Mouse (Mus musculus): Measurements from ENCODE around the gene Zfp827. TPM values are rescaled to one million over a fixed set of nuclear protein-coding genes. Genes with fewer than 3 reads are reported as not detected.
A peak's percentile ranks its signal among the peaks of the same experiment; 100 is the strongest.

Gene Zfp827
- polyA plus RNA-seq, 1 experiment from 2014 or later, result 10.6 TPM

- ATAC-seq (replicated peaks; ENCODE audit: low FRiP score, low TSS enrichment, low read depth) (no peak), DNase-seq (ENCODE audit: low spot score) (no peak)
- Histone ChIP-seq H3K9me3 (ENCODE audit: control insufficient read depth, low read length) (no peaks in the 10 kb centered on the region), H3K27ac (ENCODE audit: low read depth) (no peak overlapping the region; the same call in 1 of the 2 replicates), H3K27me3 (replicated peaks; ENCODE audit: control insufficient read depth, insufficient read depth, low read length) (no peaks in the 10 kb centered on the region), H3K9ac (ENCODE audit: low read length) (no peak overlapping the region), H3K4me3 (ENCODE audit: low read depth, low read length) (no peak overlapping the region), H3K4me2 (ENCODE audit: low read length) (no peak overlapping the region), H3K36me3 (ENCODE audit: control insufficient read depth, insufficient read depth, low read length) (peaks cover 44% of the 10 kb centered on the region), H3K4me1 (replicated peaks; ENCODE audit: control insufficient read depth, insufficient read depth, low read length) (peaks cover 5% of the 10 kb centered on the region)
- WGBS, result 81% methylated on average over 3 of the region's 3 CpGs
These were observed 56.2 kb downstream of the Zfp827 start for GRCm38 (mm10) chr8:79084359-79084820.

GRCm38 (mm10) chr8:79094422-79094821 lies 66.2 kb downstream of the Zfp827 start:
- peaks cover 33% of the 10 kb centered on the region for H3K36me3 ChIP-seq (ENCODE audit: control insufficient read depth, insufficient read depth, low read length)
- WGBS, result 95% methylated on average over 4 of the region's 4 CpGs
- H3K27ac ChIP-seq (ENCODE audit: low read depth), result no peak overlapping the region
- no peak for DNase-seq (ENCODE audit: low spot score)
- no peaks in the 10 kb centered on the region for H3K4me1 ChIP-seq (replicated peaks; ENCODE audit: control insufficient read depth, insufficient read depth, low read length)
- no peak overlapping the region for H3K4me3 ChIP-seq (ENCODE audit: low read depth, low read length)
- no peak overlapping the region for H3K4me2 ChIP-seq (ENCODE audit: low read length)
- H3K9me3 ChIP-seq (ENCODE audit: control insufficient read depth, low read length), result no peaks in the 10 kb centered on the region
- H3K27me3 ChIP-seq (replicated peaks; ENCODE audit: control insufficient read depth, insufficient read depth, low read length), result no peaks in the 10 kb centered on the region
- no peak overlapping the region for H3K9ac ChIP-seq (ENCODE audit: low read length)
- no peak for ATAC-seq (replicated peaks; ENCODE audit: low FRiP score, low TSS enrichment, low read depth)

- Histone ChIP-seq H3K9me3 (ENCODE audit: control insufficient read depth, low read length) (no peaks in the 10 kb centered on the region), H3K4me3 (ENCODE audit: low read depth, low read length) (no peak overlapping the region), H3K4me2 (ENCODE audit: low read length) (no peak overlapping the region), H3K27me3 (replicated peaks; ENCODE audit: control insufficient read depth, insufficient read depth, low read length) (no peaks in the 10 kb centered on the region), H3K4me1 (replicated peaks; ENCODE audit: control insufficient read depth, insufficient read depth, low read length) (no peaks in the 10 kb centered on the region), H3K36me3 (ENCODE audit: control insufficient read depth, insufficient read depth, low read length) (peaks cover 26% of the 10 kb centered on the region), H3K9ac (ENCODE audit: low read length) (no peak overlapping the region), H3K27ac (ENCODE audit: low read depth) (no peak overlapping the region)
- WGBS, result 93% methylated on average over 7 of the region's 7 CpGs
- DNase-seq (ENCODE audit: low spot score), result no peak
- ATAC-seq (replicated peaks; ENCODE audit: low FRiP score, low TSS enrichment, low read depth), result no peak
These were observed 66.9 kb downstream of the Zfp827 start for GRCm38 (mm10) chr8:79095162-79095561.

- no peak for ATAC-seq (replicated peaks; ENCODE audit: low FRiP score, low TSS enrichment, low read depth)
- Histone ChIP-seq H3K4me2 (ENCODE audit: low read length) (no peak overlapping the region), H3K36me3 (ENCODE audit: control insufficient read depth, insufficient read depth, low read length) (peaks cover 25% of the 10 kb centered on the region), H3K27me3 (replicated peaks; ENCODE audit: control insufficient read depth, insufficient read depth, low read length) (no peaks in the 10 kb centered on the region), H3K27ac (ENCODE audit: low read depth) (no peak overlapping the region), H3K9me3 (ENCODE audit: control insufficient read depth, low read length) (no peaks in the 10 kb centered on the region), H3K4me3 (ENCODE audit: low read depth, low read length) (no peak overlapping the region), H3K9ac (ENCODE audit: low read length) (no peak overlapping the region), H3K4me1 (replicated peaks; ENCODE audit: control insufficient read depth, insufficient read depth, low read length) (no peaks in the 10 kb centered on the region)
- DNase-seq (ENCODE audit: low spot score), result no peak
- 74% methylated on average over 11 of the region's 11 CpGs for WGBS
These were observed 68.7 kb downstream of the Zfp827 start for GRCm38 (mm10) chr8:79096970-79097369.

- H3K4me2 ChIP-seq (ENCODE audit: low read length), result no peak overlapping the region
- H3K9ac ChIP-seq (ENCODE audit: low read length), result no peak overlapping the region
- H3K4me1 ChIP-seq (replicated peaks; ENCODE audit: control insufficient read depth, insufficient read depth, low read length), result peaks cover 29% of the 10 kb centered on the region
- DNase-seq (ENCODE audit: low spot score), result no peak
- no peaks in the 10 kb centered on the region for H3K27me3 ChIP-seq (replicated peaks; ENCODE audit: control insufficient read depth, insufficient read depth, low read length)
- 66% methylated on average over 4 of the region's 4 CpGs for WGBS
- no peak overlapping the region for H3K27ac ChIP-seq (ENCODE audit: low read depth)
- no peak for ATAC-seq (replicated peaks; ENCODE audit: low FRiP score, low TSS enrichment, low read depth)
- H3K9me3 ChIP-seq (ENCODE audit: control insufficient read depth, low read length), result no peaks in the 10 kb centered on the region
- H3K36me3 ChIP-seq (ENCODE audit: control insufficient read depth, insufficient read depth, low read length), result peaks cover 4% of the 10 kb centered on the region; the same call in 1 of the 2 replicates
- no peak overlapping the region for H3K4me3 ChIP-seq (ENCODE audit: low read depth, low read length)
These were observed 74.5 kb downstream of the Zfp827 start for GRCm38 (mm10) chr8:79102707-79103106.

GRCm38 (mm10) chr8:79103185-79103878 lies 75.1 kb downstream of the Zfp827 start:
- Histone ChIP-seq H3K9ac (ENCODE audit: low read length) (no peak overlapping the region), H3K27me3 (replicated peaks; ENCODE audit: control insufficient read depth, insufficient read depth, low read length) (no peaks in the 10 kb centered on the region), H3K9me3 (ENCODE audit: control insufficient read depth, low read length) (no peaks in the 10 kb centered on the region), H3K4me1 (replicated peaks; ENCODE audit: control insufficient read depth, insufficient read depth, low read length) (peaks cover 29% of the 10 kb centered on the region), H3K36me3 (ENCODE audit: control insufficient read depth, insufficient read depth, low read length) (peaks cover 4% of the 10 kb centered on the region; the same call in 1 of the 2 replicates), H3K4me2 (ENCODE audit: low read length) (no peak overlapping the region), H3K27ac (ENCODE audit: low read depth) (no peak overlapping the region; the same call in 1 of the 2 replicates), H3K4me3 (ENCODE audit: low read depth, low read length) (no peak overlapping the region)
- ATAC-seq (replicated peaks; ENCODE audit: low FRiP score, low TSS enrichment, low read depth) (no peak), DNase-seq (ENCODE audit: low spot score) (no peak)
- WGBS, result 72% methylated on average over 14 of the region's 14 CpGs

- no peak for ATAC-seq (replicated peaks; ENCODE audit: low FRiP score, low TSS enrichment, low read depth)
- H3K4me2 ChIP-seq (ENCODE audit: low read length), result no peak overlapping the region; the same call in 1 of the 2 replicates
- DNase-seq (ENCODE audit: low spot score), result no peak
- 41% methylated on average over 9 of the region's 9 CpGs for WGBS
- H3K36me3 ChIP-seq (ENCODE audit: control insufficient read depth, insufficient read depth, low read length), result peaks cover 10% of the 10 kb centered on the region; the same call in 1 of the 2 replicates
- peaks cover 29% of the 10 kb centered on the region for H3K4me1 ChIP-seq (replicated peaks; ENCODE audit: control insufficient read depth, insufficient read depth, low read length)
- H3K27ac ChIP-seq (ENCODE audit: low read depth), result peak overlapping the region; percentile 64; the same call in 1 of the 2 replicates
- no peak overlapping the region for H3K4me3 ChIP-seq (ENCODE audit: low read depth, low read length)
- no peak overlapping the region for H3K9ac ChIP-seq (ENCODE audit: low read length)
- H3K27me3 ChIP-seq (replicated peaks; ENCODE audit: control insufficient read depth, insufficient read depth, low read length), result no peaks in the 10 kb centered on the region
- no peaks in the 10 kb centered on the region for H3K9me3 ChIP-seq (ENCODE audit: control insufficient read depth, low read length)
These were observed 75.8 kb downstream of the Zfp827 start for GRCm38 (mm10) chr8:79103923-79104580.

GRCm38 (mm10) chr8:79104634-79105033 lies 76.4 kb downstream of the Zfp827 start:
- Histone ChIP-seq H3K9ac (ENCODE audit: low read length) (no peak overlapping the region), H3K36me3 (ENCODE audit: control insufficient read depth, insufficient read depth, low read length) (peaks cover 10% of the 10 kb centered on the region; the same call in 1 of the 2 replicates), H3K4me3 (ENCODE audit: low read depth, low read length) (no peak overlapping the region), H3K27ac (ENCODE audit: low read depth) (peak overlapping the region; percentile 64; the same call in 1 of the 2 replicates), H3K4me1 (replicated peaks; ENCODE audit: control insufficient read depth, insufficient read depth, low read length) (peaks cover 29% of the 10 kb centered on the region), H3K27me3 (replicated peaks; ENCODE audit: control insufficient read depth, insufficient read depth, low read length) (no peaks in the 10 kb centered on the region), H3K4me2 (ENCODE audit: low read length) (no peak overlapping the region), H3K9me3 (ENCODE audit: control insufficient read depth, low read length) (no peaks in the 10 kb centered on the region)
- ATAC-seq (replicated peaks; ENCODE audit: low FRiP score, low TSS enrichment, low read depth) (no peak), DNase-seq (ENCODE audit: low spot score) (peak; percentile 61)
- WGBS, result 54% methylated on average over 9 of the region's 9 CpGs

Data from intestine, embryonic 14.5 days (tissue).